Mouse (Mus musculus): ENCODE data around the gene Ulk4.

DNA sequence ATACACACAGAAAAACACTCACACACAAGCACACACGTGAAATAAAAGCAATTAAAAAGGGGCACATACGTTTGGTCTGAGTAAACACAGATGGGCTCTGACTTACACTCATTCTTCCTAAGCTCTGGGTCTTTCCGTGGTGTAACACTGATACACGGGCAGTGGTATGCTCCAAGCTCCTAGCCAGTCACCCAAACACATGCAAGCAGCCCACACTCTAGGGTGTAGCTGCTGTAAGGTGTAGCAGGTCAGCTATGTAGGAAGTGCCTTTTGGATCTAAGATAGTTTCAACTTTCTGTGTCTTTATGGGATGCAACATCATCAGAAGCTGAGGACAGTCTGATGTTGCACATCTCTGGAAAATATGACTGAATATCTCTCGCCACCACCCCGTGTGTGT is 241.7 kb downstream of the Ulk4 start:
- TF ChIP-seq RCOR1 (IDR thresholded peaks at IDR 0.05; ENCODE audit: low read depth, low read length) (no peak), NELFE (IDR thresholded peaks at IDR 0.05; ENCODE audit: low read depth, low read length) (no peak)
